Mouse (Mus musculus): ENCODE results near the gene Atp6v1g2. TPM values are rescaled to one million over a fixed set of nuclear protein-coding genes. Genes with fewer than 3 reads are reported as not detected.

Atp6v1g2 gene
- polyA plus RNA-seq, 1 experiment = 4.2 TPM

DNA sequence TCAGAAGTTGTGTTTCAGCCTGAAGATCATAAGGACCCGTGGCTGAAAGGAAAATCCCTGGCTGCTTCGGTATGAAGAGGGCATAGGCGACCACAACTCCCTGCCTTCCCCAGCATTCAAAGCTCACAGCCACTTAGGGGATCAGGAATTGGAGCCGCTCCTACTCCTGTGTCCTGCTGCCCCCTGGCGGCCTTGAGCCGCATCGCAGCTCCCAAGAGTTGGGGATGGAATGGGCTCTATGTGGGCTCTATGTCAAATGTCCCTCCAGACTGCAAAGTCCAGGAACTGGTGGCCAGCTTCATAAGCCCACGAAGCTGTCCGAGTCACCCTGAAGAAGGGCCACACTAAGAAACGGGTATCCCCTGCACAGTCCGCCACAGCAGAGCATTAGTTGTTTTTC lies 41.3 kb downstream of the Atp6v1g2 start:
- no peaks in the 10 kb centered on the region for H3K9me3 ChIP-seq (replicated peaks; ENCODE audit: control insufficient read depth, insufficient read depth, low read length, poor library complexity, severe bottlenecking)
- no peak overlapping the region for H3K9ac ChIP-seq (ENCODE audit: low read depth, poor library complexity, severe bottlenecking)
- no peak overlapping the region for H3K27ac ChIP-seq (ENCODE audit: insufficient read depth, low read length)
- no peak for TF ChIP-seq EP300 (IDR thresholded peaks at IDR 0.05; ENCODE audit: insufficient read depth, low read depth, low read length)
- peak; percentile 93 for TF ChIP-seq CTCF (IDR thresholded peaks at IDR 0.05; ENCODE audit: low read depth, low read length)
- H3K27me3 ChIP-seq (ENCODE audit: control insufficient read depth, insufficient read depth, low read length, poor library complexity, severe bottlenecking) = no peaks in the 10 kb centered on the region
- no peaks in the 10 kb centered on the region for H3K36me3 ChIP-seq (ENCODE audit: control insufficient read depth, insufficient read depth, low read length, poor library complexity, severe bottlenecking)
- peaks cover 1% of the 10 kb centered on the region for H3K4me1 ChIP-seq (ENCODE audit: control insufficient read depth, insufficient read depth, low read length)
- no peak overlapping the region for H3K4me3 ChIP-seq (ENCODE audit: low read depth, low read length)

DNA sequence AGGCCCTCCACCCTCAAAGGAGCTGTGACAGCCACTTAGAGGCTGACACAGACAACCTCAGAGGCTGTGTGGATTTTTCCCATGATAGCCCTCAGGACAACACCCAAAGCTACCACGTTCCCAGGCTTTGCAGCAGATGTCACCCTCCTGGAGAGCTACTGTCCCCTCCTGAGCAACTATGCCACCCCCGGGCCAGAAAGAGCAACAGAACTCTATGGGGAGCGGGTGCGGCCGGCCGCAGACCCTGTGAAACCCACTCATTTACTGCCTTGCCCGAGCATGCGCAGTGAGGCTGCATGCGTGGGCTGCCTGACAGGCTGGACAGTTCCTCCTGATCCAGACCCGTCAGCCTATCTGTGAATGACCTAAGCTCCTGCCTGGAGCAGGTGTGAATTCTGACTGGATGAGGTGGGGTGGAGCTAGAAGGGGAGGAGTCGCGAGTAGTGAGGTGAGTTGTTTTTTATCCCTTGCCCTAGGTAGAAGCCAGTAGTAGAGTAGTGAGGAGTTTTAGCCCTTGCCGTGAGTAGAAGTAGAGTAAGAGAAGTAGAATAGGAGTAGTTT lies 42.9 kb downstream of the Atp6v1g2 start:
- Histone ChIP-seq H3K36me3 (ENCODE audit: control insufficient read depth, insufficient read depth, low read length, poor library complexity, severe bottlenecking) (no peaks in the 10 kb centered on the region), H3K9ac (ENCODE audit: low read depth, poor library complexity, severe bottlenecking) (no peak overlapping the region), H3K4me3 (ENCODE audit: low read depth, low read length) (no peak overlapping the region), H3K27ac (ENCODE audit: insufficient read depth, low read length) (no peak overlapping the region), H3K4me1 (ENCODE audit: control insufficient read depth, insufficient read depth, low read length) (peaks cover 1% of the 10 kb centered on the region), H3K9me3 (replicated peaks; ENCODE audit: control insufficient read depth, insufficient read depth, low read length, poor library complexity, severe bottlenecking) (no peaks in the 10 kb centered on the region), H3K27me3 (ENCODE audit: control insufficient read depth, insufficient read depth, low read length, poor library complexity, severe bottlenecking) (no peaks in the 10 kb centered on the region)
- peak; percentile 19; the same call in 1 of the 2 replicates for TF ChIP-seq EP300 (IDR thresholded peaks at IDR 0.05; ENCODE audit: insufficient read depth, low read depth, low read length)
- no peak for TF ChIP-seq POLR2A (IDR thresholded peaks at IDR 0.05; ENCODE audit: insufficient read depth, low read length)
- TF ChIP-seq CTCF (IDR thresholded peaks at IDR 0.05; ENCODE audit: low read depth, low read length) = no peak

DNA sequence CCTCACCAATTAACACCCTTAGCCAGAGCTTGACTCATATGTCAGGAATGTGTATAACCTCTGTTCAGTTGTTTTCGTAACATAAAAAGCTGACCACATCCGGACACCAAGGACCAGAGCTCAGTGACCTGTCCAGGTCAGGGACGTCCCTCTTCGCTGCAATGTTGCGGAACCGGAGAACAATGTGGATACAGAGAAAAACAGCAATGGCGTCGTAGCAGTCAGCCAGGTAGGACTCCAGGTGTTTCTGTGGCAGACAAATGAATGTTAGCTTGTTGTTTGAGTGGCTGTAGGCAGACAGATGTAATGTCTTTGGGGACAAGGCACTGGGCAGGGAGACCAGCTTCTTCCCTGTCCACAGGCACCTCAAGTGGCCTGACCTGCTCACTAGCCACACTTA lies 44.6 kb downstream of the Atp6v1g2 start:
- Histone ChIP-seq H3K9ac (ENCODE audit: low read depth, poor library complexity, severe bottlenecking) (no peak overlapping the region), H3K27ac (ENCODE audit: insufficient read depth, low read length) (no peak overlapping the region), H3K36me3 (ENCODE audit: control insufficient read depth, insufficient read depth, low read length, poor library complexity, severe bottlenecking) (no peaks in the 10 kb centered on the region), H3K9me3 (replicated peaks; ENCODE audit: control insufficient read depth, insufficient read depth, low read length, poor library complexity, severe bottlenecking) (peaks cover 5% of the 10 kb centered on the region), H3K4me1 (ENCODE audit: control insufficient read depth, insufficient read depth, low read length) (peaks cover 1% of the 10 kb centered on the region), H3K27me3 (ENCODE audit: control insufficient read depth, insufficient read depth, low read length, poor library complexity, severe bottlenecking) (no peaks in the 10 kb centered on the region), H3K4me3 (ENCODE audit: low read depth, low read length) (no peak overlapping the region)
- TF ChIP-seq CTCF (IDR thresholded peaks at IDR 0.05; ENCODE audit: low read depth, low read length) (no peak), POLR2A (IDR thresholded peaks at IDR 0.05; ENCODE audit: insufficient read depth, low read length) (no peak), EP300 (IDR thresholded peaks at IDR 0.05; ENCODE audit: insufficient read depth, low read depth, low read length) (no peak)

- TF ChIP-seq CTCF (IDR thresholded peaks at IDR 0.05; ENCODE audit: low read depth, low read length) (no peak), EP300 (IDR thresholded peaks at IDR 0.05; ENCODE audit: insufficient read depth, low read depth, low read length) (no peak), POLR2A (IDR thresholded peaks at IDR 0.05; ENCODE audit: insufficient read depth, low read length) (no peak)
- H3K36me3 ChIP-seq (ENCODE audit: control insufficient read depth, insufficient read depth, low read length, poor library complexity, severe bottlenecking) = no peaks in the 10 kb centered on the region
- H3K27ac ChIP-seq (ENCODE audit: insufficient read depth, low read length) = no peak overlapping the region
- peaks cover 5% of the 10 kb centered on the region for H3K9me3 ChIP-seq (replicated peaks; ENCODE audit: control insufficient read depth, insufficient read depth, low read length, poor library complexity, severe bottlenecking)
- H3K4me3 ChIP-seq (ENCODE audit: low read depth, low read length) = no peak overlapping the region
- H3K27me3 ChIP-seq (ENCODE audit: control insufficient read depth, insufficient read depth, low read length, poor library complexity, severe bottlenecking) = no peaks in the 10 kb centered on the region
- H3K9ac ChIP-seq (ENCODE audit: low read depth, poor library complexity, severe bottlenecking) = no peak overlapping the region
- H3K4me1 ChIP-seq (ENCODE audit: control insufficient read depth, insufficient read depth, low read length) = peaks cover 1% of the 10 kb centered on the region
Observed at GRCm38 (mm10) chr17:35278957-35279688, 45.7 kb downstream of the Atp6v1g2 start.

- Histone ChIP-seq H3K4me1 (ENCODE audit: control insufficient read depth, insufficient read depth, low read length) (peaks cover 1% of the 10 kb centered on the region), H3K36me3 (ENCODE audit: control insufficient read depth, insufficient read depth, low read length, poor library complexity, severe bottlenecking) (no peaks in the 10 kb centered on the region), H3K27me3 (ENCODE audit: control insufficient read depth, insufficient read depth, low read length, poor library complexity, severe bottlenecking) (no peaks in the 10 kb centered on the region), H3K9ac (ENCODE audit: low read depth, poor library complexity, severe bottlenecking) (no peak overlapping the region), H3K4me3 (ENCODE audit: low read depth, low read length) (no peak overlapping the region), H3K27ac (ENCODE audit: insufficient read depth, low read length) (no peak overlapping the region), H3K9me3 (replicated peaks; ENCODE audit: control insufficient read depth, insufficient read depth, low read length, poor library complexity, severe bottlenecking) (peaks cover 5% of the 10 kb centered on the region)
- TF ChIP-seq EP300 (IDR thresholded peaks at IDR 0.05; ENCODE audit: insufficient read depth, low read depth, low read length) (no peak), CTCF (IDR thresholded peaks at IDR 0.05; ENCODE audit: low read depth, low read length) (no peak), POLR2A (IDR thresholded peaks at IDR 0.05; ENCODE audit: insufficient read depth, low read length) (no peak)
Observed at GRCm38 (mm10) chr17:35280276-35280675, 46.8 kb downstream of the Atp6v1g2 start.

GRCm38 (mm10) chr17:35285431-35285830 lies 52.0 kb downstream of the Atp6v1g2 start:
- peaks cover 5% of the 10 kb centered on the region for H3K9me3 ChIP-seq (replicated peaks; ENCODE audit: control insufficient read depth, insufficient read depth, low read length, poor library complexity, severe bottlenecking)
- no peak overlapping the region for H3K9ac ChIP-seq (ENCODE audit: low read depth, poor library complexity, severe bottlenecking)
- no peaks in the 10 kb centered on the region for H3K36me3 ChIP-seq (ENCODE audit: control insufficient read depth, insufficient read depth, low read length, poor library complexity, severe bottlenecking)
- no peak overlapping the region for H3K4me3 ChIP-seq (ENCODE audit: low read depth, low read length)
- TF ChIP-seq POLR2A (IDR thresholded peaks at IDR 0.05; ENCODE audit: insufficient read depth, low read length) (no peak), EP300 (IDR thresholded peaks at IDR 0.05; ENCODE audit: insufficient read depth, low read depth, low read length) (no peak), CTCF (IDR thresholded peaks at IDR 0.05; ENCODE audit: low read depth, low read length) (no peak)
- H3K27me3 ChIP-seq (ENCODE audit: control insufficient read depth, insufficient read depth, low read length, poor library complexity, severe bottlenecking) = no peaks in the 10 kb centered on the region
- H3K4me1 ChIP-seq (ENCODE audit: control insufficient read depth, insufficient read depth, low read length) = no peaks in the 10 kb centered on the region
- no peak overlapping the region for H3K27ac ChIP-seq (ENCODE audit: insufficient read depth, low read length)

Other genes with a start within 250 kb of the Atp6v1g2 start
- gene Vars, start 232.7 kb upstream of the Atp6v1g2 start, polyA plus RNA-seq (2011; ENCODE audit: insufficient read depth, insufficient read length, low read depth, missing spikeins) = 108 and 123 TPM in 2 replicates
- 0.30 and 0.33 TPM in 2 replicates for gene Vwa7, start 217.1 kb upstream of the Atp6v1g2 start, polyA plus RNA-seq (2011; ENCODE audit: insufficient read depth, insufficient read length, low read depth, missing spikeins)
- gene Sapcd1, start 205.6 kb upstream of the Atp6v1g2 start, polyA plus RNA-seq (2011; ENCODE audit: insufficient read depth, insufficient read length, low read depth, missing spikeins) = 1.7 and 3.9 TPM in 2 replicates
- gene Msh5, start 186.9 kb upstream of the Atp6v1g2 start, polyA plus RNA-seq (2011; ENCODE audit: insufficient read depth, insufficient read length, low read depth, missing spikeins) = 6.7 and 7.4 TPM in 2 replicates
- gene Clic1, start 183.7 kb upstream of the Atp6v1g2 start, polyA plus RNA-seq (2011; ENCODE audit: insufficient read depth, insufficient read length, low read depth, missing spikeins) = 173 and 182 TPM in 2 replicates
- 92.5 and 101 TPM in 2 replicates for gene Ddah2, start 174.6 kb upstream of the Atp6v1g2 start, polyA plus RNA-seq (2011; ENCODE audit: insufficient read depth, insufficient read length, low read depth, missing spikeins)
- 3.7 and 4.0 TPM in 2 replicates for gene Ly6g6c, start 168.3 kb upstream of the Atp6v1g2 start, polyA plus RNA-seq (2011; ENCODE audit: insufficient read depth, insufficient read length, low read depth, missing spikeins)
- 2.8 and 3.3 TPM in 2 replicates for gene Mpig6b, start 167.5 kb upstream of the Atp6v1g2 start, polyA plus RNA-seq (2011; ENCODE audit: insufficient read depth, insufficient read length, low read depth, missing spikeins)
- gene Ly6g6e, start 156.8 kb upstream of the Atp6v1g2 start, polyA plus RNA-seq (2011; ENCODE audit: insufficient read depth, insufficient read length, low read depth, missing spikeins) = 27.5 and 31.2 TPM in 2 replicates
- gene Ly6g6d, start 155.6 kb upstream of the Atp6v1g2 start, polyA plus RNA-seq (2011; ENCODE audit: insufficient read depth, insufficient read length, low read depth, missing spikeins) = 1.3 and 1.9 TPM in 2 replicates
- not detected in 2 replicates for gene Ly6g6f, start 148.1 kb upstream of the Atp6v1g2 start, polyA plus RNA-seq (2011; ENCODE audit: insufficient read depth, insufficient read length, low read depth, missing spikeins)
- 12.7 and 15.6 TPM in 2 replicates for gene Abhd16a, start 144.4 kb upstream of the Atp6v1g2 start, polyA plus RNA-seq (2011; ENCODE audit: insufficient read depth, insufficient read length, low read depth, missing spikeins)
- gene Ly6g5c, start 125.4 kb upstream of the Atp6v1g2 start, polyA plus RNA-seq (2011; ENCODE audit: insufficient read depth, insufficient read length, low read depth, missing spikeins) = not detected in 2 replicates
- not detected in 2 replicates for gene Ly6g5b, start 118.2 kb upstream of the Atp6v1g2 start, polyA plus RNA-seq (2011; ENCODE audit: insufficient read depth, insufficient read length, low read depth, missing spikeins)
- gene Gpank1, start 112.2 kb upstream of the Atp6v1g2 start, polyA plus RNA-seq (2011; ENCODE audit: insufficient read depth, insufficient read length, low read depth, missing spikeins) = 18.9 and 19.1 TPM in 2 replicates
- gene Csnk2b, start 111.6 kb upstream of the Atp6v1g2 start, polyA plus RNA-seq (2011; ENCODE audit: insufficient read depth, insufficient read length, low read depth, missing spikeins) = 146 and 173 TPM in 2 replicates
- 4.3 and 8.1 TPM in 2 replicates for gene D17H6S53E, start 107.3 kb upstream of the Atp6v1g2 start, polyA plus RNA-seq (2011; ENCODE audit: insufficient read depth, insufficient read length, low read depth, missing spikeins)
- not detected in 2 replicates for gene Apom, start 101.6 kb upstream of the Atp6v1g2 start, polyA plus RNA-seq (2011; ENCODE audit: insufficient read depth, insufficient read length, low read depth, missing spikeins)
- 231 and 262 TPM in 2 replicates for gene Bag6, start 98.5 kb upstream of the Atp6v1g2 start, polyA plus RNA-seq (2011; ENCODE audit: insufficient read depth, insufficient read length, low read depth, missing spikeins)
- 236 and 256 TPM in 2 replicates for gene Prrc2a, start 68.8 kb upstream of the Atp6v1g2 start, polyA plus RNA-seq (2011; ENCODE audit: insufficient read depth, insufficient read length, low read depth, missing spikeins)
- 2.1 TPM in 1 of 2 replicates, not detected in the other for gene Aif1, start 57.6 kb upstream of the Atp6v1g2 start, polyA plus RNA-seq (2011; ENCODE audit: insufficient read depth, insufficient read length, low read depth, missing spikeins)
- gene Lst1, start 45.2 kb upstream of the Atp6v1g2 start, polyA plus RNA-seq (2011; ENCODE audit: insufficient read depth, insufficient read length, low read depth, missing spikeins) = 2.3 and 2.5 TPM in 2 replicates
- gene Ltb, start 39.2 kb upstream of the Atp6v1g2 start, polyA plus RNA-seq (2011; ENCODE audit: insufficient read depth, insufficient read length, low read depth, missing spikeins) = 10.7 and 14.2 TPM in 2 replicates
- gene Tnf, start 31.7 kb upstream of the Atp6v1g2 start, polyA plus RNA-seq (2011; ENCODE audit: insufficient read depth, insufficient read length, low read depth, missing spikeins) = not detected in 2 replicates
- gene Lta, start 28.3 kb upstream of the Atp6v1g2 start, polyA plus RNA-seq (2011; ENCODE audit: insufficient read depth, insufficient read length, low read depth, missing spikeins) = 0.64 TPM in 1 of 2 replicates, not detected in the other
- gene Gm16181, start 12.8 kb upstream of the Atp6v1g2 start, polyA plus RNA-seq (2011; ENCODE audit: insufficient read depth, insufficient read length, low read depth, missing spikeins) = not detected in 2 replicates
- gene Nfkbil1, start 2.1 kb downstream of the Atp6v1g2 start, polyA plus RNA-seq (2011; ENCODE audit: insufficient read depth, insufficient read length, low read depth, missing spikeins) = 7.9 and 12.5 TPM in 2 replicates
- gene Ddx39b, start 8.1 kb downstream of the Atp6v1g2 start, polyA plus RNA-seq (2011; ENCODE audit: insufficient read depth, insufficient read length, low read depth, missing spikeins) = 245 and 258 TPM in 2 replicates
- gene H2-D1, start 29.1 kb downstream of the Atp6v1g2 start, polyA plus RNA-seq (2011; ENCODE audit: insufficient read depth, insufficient read length, low read depth, missing spikeins) = 19.8 and 23.1 TPM in 2 replicates
- gene H2-Q1, start 86.7 kb downstream of the Atp6v1g2 start, polyA plus RNA-seq (2011; ENCODE audit: insufficient read depth, insufficient read length, low read depth, missing spikeins) = not detected in 2 replicates
- gene H2-Q2, start 108.6 kb downstream of the Atp6v1g2 start, polyA plus RNA-seq (2011; ENCODE audit: insufficient read depth, insufficient read length, low read depth, missing spikeins) = 5.6 and 5.8 TPM in 2 replicates
- gene H2-Q4, start 146.0 kb downstream of the Atp6v1g2 start, polyA plus RNA-seq (2011; ENCODE audit: insufficient read depth, insufficient read length, low read depth, missing spikeins) = 10.0 and 11.6 TPM in 2 replicates
- gene H2-Q6, start 191.2 kb downstream of the Atp6v1g2 start, polyA plus RNA-seq (2011; ENCODE audit: insufficient read depth, insufficient read length, low read depth, missing spikeins) = 2.1 and 2.2 TPM in 2 replicates
- 4.9 and 5.0 TPM in 2 replicates for gene H2-Q7, start 205.5 kb downstream of the Atp6v1g2 start, polyA plus RNA-seq (2011; ENCODE audit: insufficient read depth, insufficient read length, low read depth, missing spikeins)
- 0.68 and 2.0 TPM in 2 replicates for gene H2-Q10, start 236.4 kb downstream of the Atp6v1g2 start, polyA plus RNA-seq (2011; ENCODE audit: insufficient read depth, insufficient read length, low read depth, missing spikeins)

Data from ES-Bruce4 (cell line).